21 mouse cellular contexts compared by ENCODE assay signal in genomic region chr19:46198293-46198692, GRCm38 (mm10). TPM values are rescaled to one million over a fixed set of nuclear protein-coding genes. Genes with fewer than 3 reads are reported as not detected.
DNase-seq lines count a peak whose midpoint lies in the region; ATAC-seq and TF ChIP-seq lines count a peak whose summit lies in the region.
"Had no signal": no experiment of that assay in that cellular context is flagged by ENCODE, and none has a peak within 500 bp of the region (broad histone marks: within the 10 kb centered on the region; RNA-seq: fewer than 3 reads in every experiment).

No protein-coding gene starts in this region.

- no peak for ATAC-seq in kidney, embryonic 16.5 days (ENCODE audit: low FRiP score, low TSS enrichment)
- ATAC-seq in intestine, embryonic 16.5 days, result peak; percentile 90
- ATAC-seq: forebrain, embryonic 15.5 days had no signal

- H3K27me3 ChIP-seq in kidney, embryonic 16.5 days (ENCODE audit: insufficient read depth, low read length), result no peaks in the 10 kb centered on the region
- H3K27me3 ChIP-seq in intestine, embryonic 16.5 days (replicated peaks; ENCODE audit: control insufficient read depth, insufficient read depth, low read length), result no peaks in the 10 kb centered on the region
- H3K27me3 ChIP-seq in small intestine, adult 2 months (ENCODE audit: control insufficient read depth, insufficient read depth, low read length), result no peaks in the 10 kb centered on the region
- H3K27me3 ChIP-seq: embryonic facial prominence, embryonic 15.5 days; forebrain, embryonic 15.5 days; heart, embryonic 15.5 days had no signal

- no peak overlapping the region for H3K27ac ChIP-seq in kidney, embryonic 16.5 days (ENCODE audit: low read length)
- H3K27ac ChIP-seq in intestine, embryonic 16.5 days (ENCODE audit: low read length), result no peak overlapping the region
- H3K27ac ChIP-seq in small intestine, adult 2 months (ENCODE audit: insufficient read depth, low read depth, low read length), result peak overlapping the region; percentile 97
- H3K27ac ChIP-seq: embryonic facial prominence, embryonic 15.5 days; forebrain, embryonic 10.5 days; forebrain, embryonic 15.5 days; heart, adult 2 months; heart, embryonic 15.5 days; hindbrain, embryonic 14.5 days had no signal

- H3K4me1 ChIP-seq in kidney, embryonic 16.5 days (ENCODE audit: insufficient read depth, low read length), result no peaks in the 10 kb centered on the region
- no peaks in the 10 kb centered on the region for H3K4me1 ChIP-seq in intestine, embryonic 16.5 days (ENCODE audit: control insufficient read depth, insufficient read depth, low read length)
- H3K4me1 ChIP-seq in small intestine, adult 2 months (ENCODE audit: control insufficient read depth, insufficient read depth, insufficient read length, low read length), result peaks cover 14% of the 10 kb centered on the region; the same call in 1 of the 2 replicates
- H3K4me1 ChIP-seq: embryonic facial prominence, embryonic 15.5 days; forebrain, embryonic 10.5 days; forebrain, embryonic 15.5 days had no signal

- H3K9me3 ChIP-seq in kidney, embryonic 16.5 days (ENCODE audit: low read length), result no peaks in the 10 kb centered on the region
- H3K9me3 ChIP-seq in intestine, embryonic 16.5 days (ENCODE audit: control insufficient read depth, low read length), result no peaks in the 10 kb centered on the region
- H3K9me3 ChIP-seq: embryonic facial prominence, embryonic 15.5 days; forebrain, embryonic 10.5 days; forebrain, embryonic 15.5 days; heart, embryonic 15.5 days had no signal

- H3K36me3 ChIP-seq in kidney, embryonic 16.5 days (ENCODE audit: insufficient read depth, low read length), result no peaks in the 10 kb centered on the region
- H3K36me3 ChIP-seq in intestine, embryonic 16.5 days (ENCODE audit: control insufficient read depth, insufficient read depth, low read length), result no peaks in the 10 kb centered on the region
- no peaks in the 10 kb centered on the region for H3K36me3 ChIP-seq in small intestine, adult 2 months (ENCODE audit: control insufficient read depth, insufficient read depth, low read length)
- H3K36me3 ChIP-seq: embryonic facial prominence, embryonic 15.5 days; forebrain, embryonic 10.5 days; forebrain, embryonic 15.5 days; heart, embryonic 15.5 days had no signal

- WGBS in kidney, embryonic 16.5 days, result 89% methylated on average over 3 of the region's 3 CpGs
- WGBS in intestine, embryonic 16.5 days, result 70% methylated on average over 3 of the region's 3 CpGs
- 43% methylated on average over 3 of the region's 3 CpGs for WGBS in small intestine, adult 2 months

- H3K4me3 ChIP-seq in kidney, embryonic 16.5 days (ENCODE audit: low read length), result no peak overlapping the region
- no peak overlapping the region for H3K4me3 ChIP-seq in intestine, embryonic 16.5 days (ENCODE audit: low read length)
- H3K4me3 ChIP-seq in small intestine, adult 2 months (ENCODE audit: low read depth, low read length), result no peak overlapping the region
- H3K4me3 ChIP-seq: embryonic facial prominence, embryonic 15.5 days; erythroblast, embryonic 14.5 days; forebrain, embryonic 10.5 days; forebrain, embryonic 15.5 days; heart, adult 2 months; heart, embryonic 15.5 days had no signal

- no peak for TF ChIP-seq POLR2A in small intestine, adult 2 months (IDR thresholded peaks at IDR 0.05; ENCODE audit: low read depth, low read length)

- H3K9ac ChIP-seq in kidney, embryonic 16.5 days (replicated peaks; ENCODE audit: low read length), result no peak overlapping the region
- H3K9ac ChIP-seq in intestine, embryonic 16.5 days (ENCODE audit: low read depth, low read length), result no peak overlapping the region
- H3K9ac ChIP-seq: embryonic facial prominence, embryonic 15.5 days; forebrain, embryonic 15.5 days; heart, embryonic 15.5 days; hindbrain, embryonic 14.5 days had no signal

- peak; percentile 47 to 52 for DNase-seq in kidney, adult 8-10 months
- peak; percentile 28 for DNase-seq in kidney, postnatal 14 days
- no peak for DNase-seq in urinary bladder, adult 18-20 months (ENCODE audit: low spot score in 2 of 2)
- DNase-seq in cerebellum, adult 9-10 months, result no peak
- DNase-seq: adrenal gland, adult 2 months; adrenal gland, postnatal 25 days; cerebellum, adult 18-20 months; cerebellum, postnatal 10 days; gastrocnemius, postnatal 10 days; heart, adult 2 months; heart, postnatal 14 days had no signal

- TF ChIP-seq CTCF in small intestine, adult 2 months (IDR thresholded peaks at IDR 0.05; ENCODE audit: extremely low read depth, insufficient read length, insufficient replicate concordance, low read depth, low read length), result no peak

- H3K4me2 ChIP-seq in kidney, embryonic 16.5 days (replicated peaks; ENCODE audit: low read depth, low read length), result no peak overlapping the region
- no peak overlapping the region for H3K4me2 ChIP-seq in intestine, embryonic 16.5 days (ENCODE audit: low read depth, low read length)
- H3K4me2 ChIP-seq: embryonic facial prominence, embryonic 15.5 days; forebrain, embryonic 15.5 days; heart, embryonic 11.5 days; heart, embryonic 15.5 days; hindbrain, embryonic 14.5 days had no signal

RNA-seq across cellular contexts. Expression of gene Gbf1, which starts 46.0 kb away (rescaled TPM):
- polyA plus RNA-seq in kidney, embryonic 16.5 days (2015; fragmentation: Nextera tagmentation; extraction: Ambion mirVana), result 40.5 and 43.0 TPM in 2 replicates
- polyA plus RNA-seq in intestine, embryonic 16.5 days (2015; fragmentation: Nextera tagmentation; extraction: Ambion mirVana), result 33.6 and 36.6 TPM in 2 replicates
- polyA plus RNA-seq in small intestine, adult 2 months (2012; rRNA removed), result 77.6 and 146 TPM in 2 replicates

RNA-seq across cellular contexts. Expression of gene Pitx3, which starts 50.2 kb away (rescaled TPM):
- 0.26 TPM in 1 of 2 replicates, not detected in the other for polyA plus RNA-seq in kidney, embryonic 16.5 days (2015; fragmentation: Nextera tagmentation; extraction: Ambion mirVana)
- not detected in 2 replicates for polyA plus RNA-seq in intestine, embryonic 16.5 days (2015; fragmentation: Nextera tagmentation; extraction: Ambion mirVana)
- not detected in 2 replicates for polyA plus RNA-seq in small intestine, adult 2 months (2012; rRNA removed)
- polyA plus RNA-seq: adrenal gland, adult 2 months; erythroblast, embryonic 14.5 days; forebrain, embryonic 15.5 days; hindbrain, embryonic 14.5 days had no signal

Comparison
In these comparisons a context has a peak if more than half of its experiments do, and no peak if none do; other contexts are left out.
1. DNase-seq: peak in kidney, adult 8-10 months (2 of 2) and kidney, postnatal 14 days (single experiment); none in urinary bladder, adult 18-20 months (0 of 2) and cerebellum, adult 9-10 months (single experiment).